In genomic region chr17:69156522-69157100, GRCm38 (mm10) we compare ENCODE assay signal across 8 mouse cellular contexts.
A peak's percentile ranks its signal among the peaks of the same experiment; 100 is the strongest.
DNase-seq lines count a peak whose midpoint lies in the region; ATAC-seq and TF ChIP-seq lines count a peak whose summit lies in the region.

No protein-coding gene starts in this region.

- H3K9me3 ChIP-seq in embryonic facial prominence, embryonic 11.5 days (replicated peaks; ENCODE audit: control insufficient read depth, low read length) = no peaks in the 10 kb centered on the region
- no peaks in the 10 kb centered on the region for H3K9me3 ChIP-seq in heart, embryonic 10.5 days
- no peaks in the 10 kb centered on the region for H3K9me3 ChIP-seq in liver, postnatal 0 days (ENCODE audit: low read length)

- H3K27ac ChIP-seq in embryonic facial prominence, embryonic 11.5 days (replicated peaks; ENCODE audit: low read depth, low read length) = peak overlapping the region; percentile 78
- peak overlapping the region; percentile 98 for H3K27ac ChIP-seq in heart, embryonic 10.5 days
- H3K27ac ChIP-seq in liver, postnatal 0 days (ENCODE audit: low read depth) = peak overlapping the region; percentile 44; the same call in 1 of the 2 replicates

- peak overlapping the region; percentile 89 for H3K4me2 ChIP-seq in embryonic facial prominence, embryonic 11.5 days (ENCODE audit: low read depth, low read length)
- H3K4me2 ChIP-seq in liver, postnatal 0 days (ENCODE audit: low read depth, low read length) = peak overlapping the region; percentile 80

- 1% methylated on average over 45 of the region's 58 CpGs for WGBS in embryonic facial prominence, embryonic 11.5 days
- under 1% methylated on average over 58 of the region's 58 CpGs for WGBS in heart, embryonic 10.5 days
- under 1% methylated on average over 49 of the region's 58 CpGs for WGBS in liver, postnatal 0 days (ENCODE audit: insufficient replicate concordance)

- peak; percentile 12 for DNase-seq in thymus, postnatal 4 days
- no peak for DNase-seq in thymus, postnatal 14 days
- peak; percentile 72 for DNase-seq in embryonic facial prominence, embryonic 11.5 days (ENCODE audit: low spot score)
- DNase-seq in heart, embryonic 10.5 days (ENCODE audit: low spot score) = peak; percentile 77
- DNase-seq in kidney, postnatal 36 days = peak; percentile 3 to 40
- DNase-seq in liver, postnatal 0 days = peak; percentile 22
- peak; percentile 15 for DNase-seq in ovary, postnatal 14 days (ENCODE audit: low spot score)

- H3K27me3 ChIP-seq in embryonic facial prominence, embryonic 11.5 days (ENCODE audit: control insufficient read depth, insufficient read depth, low read length) = no peaks in the 10 kb centered on the region
- H3K27me3 ChIP-seq in heart, embryonic 10.5 days (ENCODE audit: insufficient read depth, poor library complexity, severe bottlenecking) = no peaks in the 10 kb centered on the region
- peaks cover 21% of the 10 kb centered on the region for H3K27me3 ChIP-seq in liver, postnatal 0 days (ENCODE audit: insufficient read depth, low read length)

- peak; percentile 78 for ATAC-seq in embryonic facial prominence, embryonic 11.5 days (replicated peaks; ENCODE audit: insufficient number of reproducible peaks, low FRiP score, low TSS enrichment, low read depth)
- peak; percentile 36; the same call in 1 of the 2 replicates for ATAC-seq in liver, postnatal 0 days
- ATAC-seq in monocyte, adult 5-6 weeks (replicated peaks; ENCODE audit: insufficient number of reproducible peaks, low FRiP score, low TSS enrichment, poor library complexity, severe bottlenecking) = no peak

- no peak for TF ChIP-seq CTCF in liver, postnatal 0 days (IDR thresholded peaks at IDR 0.05; ENCODE audit: low read depth)

- H3K4me1 ChIP-seq in embryonic facial prominence, embryonic 11.5 days (ENCODE audit: control insufficient read depth, insufficient read depth, low read length) = no peaks in the 10 kb centered on the region; the same call in 1 of the 2 replicates
- peaks cover 19% of the 10 kb centered on the region; the same call in 1 of the 2 replicates for H3K4me1 ChIP-seq in heart, embryonic 10.5 days
- no peaks in the 10 kb centered on the region for H3K4me1 ChIP-seq in liver, postnatal 0 days (ENCODE audit: insufficient read depth)

- no peak for TF ChIP-seq EP300 in liver, postnatal 0 days (IDR thresholded peaks at IDR 0.05; ENCODE audit: low read depth)

- peak overlapping the region; percentile 98 for H3K9ac ChIP-seq in embryonic facial prominence, embryonic 11.5 days (replicated peaks; ENCODE audit: low read length)
- H3K9ac ChIP-seq in liver, postnatal 0 days (replicated peaks) = peak overlapping the region; percentile 50

- peak overlapping the region; percentile 93 for H3K4me3 ChIP-seq in embryonic facial prominence, embryonic 11.5 days (ENCODE audit: low read depth, low read length)
- peak overlapping the region; percentile 85 for H3K4me3 ChIP-seq in heart, embryonic 10.5 days
- H3K4me3 ChIP-seq in liver, postnatal 0 days (ENCODE audit: low read depth, low read length) = peak overlapping the region; percentile 61

- H3K36me3 ChIP-seq in embryonic facial prominence, embryonic 11.5 days (replicated peaks; ENCODE audit: control insufficient read depth, insufficient read depth, low read depth, low read length) = no peaks in the 10 kb centered on the region
- no peaks in the 10 kb centered on the region for H3K36me3 ChIP-seq in heart, embryonic 10.5 days
- no peaks in the 10 kb centered on the region for H3K36me3 ChIP-seq in liver, postnatal 0 days (replicated peaks; ENCODE audit: insufficient read depth, low read length)

Comparison
In these comparisons a context has a peak if more than half of its experiments do, and no peak if none do; other contexts are left out.
1. H3K27ac ChIP-seq: peak in every context shown above with its lines; median percentile 98 in heart, embryonic 10.5 days; 78 in embryonic facial prominence, embryonic 11.5 days; 44 in liver, postnatal 0 days.